Mouse (Mus musculus) neural tube, embryonic 11.5 days (tissue): ENCODE measurements around the gene Bbs9. TPM values are rescaled to one million over a fixed set of nuclear protein-coding genes. Genes with fewer than 3 reads are reported as not detected.

Experiments used
- ATAC-seq: fragments of 200-750 bp; cut with Nextera tagmentation; 2 replicates; pipeline ENCODE4 v1.8.0; 2017; ENCODE audit warnings: moderate number of reproducible peaks, mild to moderate bottlenecking, moderate TSS enrichment, moderate library complexity; ENCODE audit not compliant: insufficient read depth, low FRiP score, low TSS enrichment
- DNase-seq: peaks from one replicate; pipeline ENCODE4 v3.0.0-alpha.2; 2015; ENCODE audit warnings: low spot score
- H3K27ac ChIP-seq: fragments of 300-500 bp; sonication (generic); 2 replicates; pipeline ENCODE4 v1.5.1; 2014; ENCODE audit warnings: low read depth, mild to moderate bottlenecking, low read length
- H3K27me3 ChIP-seq: fragments of 300-500 bp; sonication (generic); 2 replicates; pipeline ENCODE4 v1.6.1; 2014; ENCODE audit warnings: mild to moderate bottlenecking, low read length, mixed read lengths; ENCODE audit not compliant: control insufficient read depth, insufficient read depth
- H3K36me3 ChIP-seq: fragments of 300-500 bp; sonication (generic); 2 replicates; pipeline ENCODE4 v1.6.1; 2014; ENCODE audit warnings: mild to moderate bottlenecking, low read length, moderate library complexity, mixed read lengths; ENCODE audit not compliant: control insufficient read depth, insufficient read depth
- H3K4me1 ChIP-seq: fragments of 300-500 bp; sonication (generic); 2 replicates; pipeline ENCODE4 v1.6.1; 2014; ENCODE audit warnings: low read length, mixed read lengths; ENCODE audit not compliant: control insufficient read depth, insufficient read depth
- H3K4me2 ChIP-seq: fragments of 300-500 bp; sonication (generic); 2 replicates; pipeline ENCODE4 v1.6.1; 2014; ENCODE audit warnings: low read depth, mild to moderate bottlenecking, moderate library complexity
- H3K4me3 ChIP-seq: fragments of 300-500 bp; sonication (generic); 2 replicates; pipeline ENCODE4 v1.5.1; 2014; ENCODE audit warnings: low read depth, low read length
- H3K9ac ChIP-seq: fragments of 300-500 bp; sonication (generic); 2 replicates; pipeline ENCODE4 v1.6.1; 2014; ENCODE audit warnings: mild to moderate bottlenecking, low read length
- H3K9me3 ChIP-seq: fragments of 300-500 bp; sonication (generic); 2 replicates; pipeline ENCODE4 v1.6.1; 2016; ENCODE audit warnings: low read length; ENCODE audit not compliant: control insufficient read depth
- WGBS: fragments of 180-500 bp; shearing (Covaris S2); extraction: QIAGEN DNeasy Blood & Tissue Kit; methylation state at CpG from one replicate; pipeline ENCODE4 v1.1.7; 2014; 5-methylcytosine and 5-hydroxymethylcytosine counted together
- polyA plus RNA-seq: library from polyadenylated mRNA; unstranded; fragments of >200 nt; fragmentation: Nextera tagmentation; extraction: Ambion mirVana; gene quantifications from 2 replicates; pipeline ENCODE4 v1.2.1, GENCODE M21; 2014

The Bbs9 gene
- polyA plus RNA-seq, result 14.0 and 16.9 TPM in 2 replicates

GRCm38 (mm10) chr9:22475424-22475868 lies at the start of gene Bbs9:
Gene Bbs9 (plus strand): TSS chr9:22475715.
- Histone ChIP-seq H3K9ac (peak within 1 kb of the TSS; percentile 63), H3K4me1 (0 out of 2 replicates have a peak, but pooled peaks cover 3% of the 10 kb centered on the region), H3K4me2 (peak within 1 kb of the TSS; percentile 81), H3K27ac (no peak within 1 kb of the TSS), H3K9me3 (no peaks in the 10 kb centered on the region), H3K36me3 (no peaks in the 10 kb centered on the region), H3K27me3 (no peaks in the 10 kb centered on the region), H3K4me3 (peak within 1 kb of the TSS; percentile 59)
- under 1% methylated on average over 25 of the region's 25 CpGs for WGBS
- ATAC-seq (peak; percentile 99), DNase-seq (peak; percentile 92)

- no peak for DNase-seq
- no peak overlapping the region for H3K27ac ChIP-seq
- ATAC-seq, result no peak
- H3K4me1 ChIP-seq, result no peaks in the 10 kb centered on the region
- H3K9me3 ChIP-seq, result no peaks in the 10 kb centered on the region
- H3K9ac ChIP-seq, result no peak overlapping the region
- no peak overlapping the region for H3K4me2 ChIP-seq
- WGBS, result 37% methylated on average over 2 of the region's 4 CpGs
- H3K4me3 ChIP-seq, result no peak overlapping the region
- H3K36me3 ChIP-seq, result no peaks in the 10 kb centered on the region
- no peaks in the 10 kb centered on the region for H3K27me3 ChIP-seq
Observed at GRCm38 (mm10) chr9:22428028-22428665, 47.4 kb upstream of the Bbs9 start.

DNA sequence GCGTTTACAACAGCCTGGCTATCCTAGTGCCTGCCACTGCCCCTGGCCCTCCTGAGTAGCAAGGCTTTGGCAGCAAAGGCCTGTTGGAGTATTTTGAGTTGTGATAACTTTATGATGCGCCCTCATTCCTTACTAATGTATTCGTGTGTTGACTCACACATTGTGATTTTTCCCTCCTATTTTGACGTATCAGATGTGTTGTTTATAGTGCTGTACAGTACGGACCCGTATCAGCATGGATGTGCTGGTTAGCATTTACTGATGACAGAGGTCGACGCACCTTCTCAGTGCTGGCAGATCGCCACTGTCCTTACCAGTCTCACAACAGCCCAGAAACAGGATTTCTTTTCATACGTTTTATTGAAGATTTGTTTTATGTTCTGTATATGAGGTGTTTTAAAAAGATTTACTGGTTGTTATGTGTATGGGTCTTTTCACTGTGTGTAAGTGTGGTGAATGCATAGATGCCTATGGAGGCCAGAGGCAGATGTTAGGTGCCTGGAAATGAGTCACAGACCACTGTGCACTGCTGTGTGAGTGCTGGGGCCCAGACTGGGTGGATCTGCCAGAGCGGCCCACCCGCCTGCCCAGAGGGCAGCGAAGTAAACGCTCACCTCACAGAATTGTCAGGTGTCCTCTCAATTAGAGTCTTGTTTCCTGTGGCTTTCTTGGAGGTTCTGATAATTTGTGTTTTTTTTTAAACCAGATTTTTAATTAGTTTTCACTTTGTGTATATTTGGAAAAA lies 46.7 kb upstream of the Bbs9 start:
- Histone ChIP-seq H3K4me1 (no peaks in the 10 kb centered on the region), H3K9me3 (no peaks in the 10 kb centered on the region), H3K27me3 (no peaks in the 10 kb centered on the region), H3K27ac (no peak overlapping the region), H3K4me3 (no peak overlapping the region), H3K9ac (no peak overlapping the region), H3K4me2 (no peak overlapping the region), H3K36me3 (no peaks in the 10 kb centered on the region)
- no peak for DNase-seq
- WGBS, result 83% methylated on average over 14 of the region's 14 CpGs
- ATAC-seq, result no peak

DNA sequence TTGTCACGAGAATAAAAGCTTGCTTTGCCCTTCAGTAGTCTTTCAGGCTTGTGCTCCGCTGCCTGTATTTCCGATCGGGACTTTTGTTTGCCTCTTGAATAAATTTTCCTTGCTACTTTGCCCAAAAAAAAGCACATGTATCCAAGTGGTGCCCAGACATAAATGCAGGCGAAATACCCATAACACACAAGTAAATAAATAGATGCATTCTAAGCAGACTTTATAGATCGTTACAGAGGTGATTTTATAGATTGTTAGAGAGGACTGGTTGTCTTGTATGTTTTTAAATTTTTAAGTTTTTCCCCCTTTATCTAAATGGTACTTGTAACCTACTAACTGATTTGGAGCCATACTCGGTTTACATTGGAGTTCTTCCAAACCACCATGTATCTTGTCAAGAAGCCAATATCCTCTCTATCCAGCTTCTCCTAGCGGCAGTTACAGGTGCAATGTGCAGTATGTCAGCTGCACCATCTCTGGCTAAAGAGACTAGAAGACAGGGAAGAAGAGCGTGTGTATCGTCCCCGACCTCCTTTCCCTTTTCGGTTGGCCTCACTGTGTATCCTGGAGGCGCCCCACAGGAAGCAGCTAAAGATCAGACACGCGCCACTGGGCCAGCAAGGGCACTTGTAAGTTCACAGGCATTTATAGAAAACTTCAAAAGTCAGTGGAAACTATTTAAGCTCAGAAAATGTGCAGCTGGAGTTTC lies 45.8 kb upstream of the Bbs9 start:
- Histone ChIP-seq H3K4me2 (no peak overlapping the region), H3K9ac (no peak overlapping the region), H3K27me3 (no peaks in the 10 kb centered on the region), H3K4me3 (no peak overlapping the region), H3K27ac (no peak overlapping the region), H3K4me1 (no peaks in the 10 kb centered on the region), H3K9me3 (no peaks in the 10 kb centered on the region), H3K36me3 (no peaks in the 10 kb centered on the region)
- DNase-seq (no peak), ATAC-seq (no peak)
- 83% methylated on average over 15 of the region's 15 CpGs for WGBS

DNA sequence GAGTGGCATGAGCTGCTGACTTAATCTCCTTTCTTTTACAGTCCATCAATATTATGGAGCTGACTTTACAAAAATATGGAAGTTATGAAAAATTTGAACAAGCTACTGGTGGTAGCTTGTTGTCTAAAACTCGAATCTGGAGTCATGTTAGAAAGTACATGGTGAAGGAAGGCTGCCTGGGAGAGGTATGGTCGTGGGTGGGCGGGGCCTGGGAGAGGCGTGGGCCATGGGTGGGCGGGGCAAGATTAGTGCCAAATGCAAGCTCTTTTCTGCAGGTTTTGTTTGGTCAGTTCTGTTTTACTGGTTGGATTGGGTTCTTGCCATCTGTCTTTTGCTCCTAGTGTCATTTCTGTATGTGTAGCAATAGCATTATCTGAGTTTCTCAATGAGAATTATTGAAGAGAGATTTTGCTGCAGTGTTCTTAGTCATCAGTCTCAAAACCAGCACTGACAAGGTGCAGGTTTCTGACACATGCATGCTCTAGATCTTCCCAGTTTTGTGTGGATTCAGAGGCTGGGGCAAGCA lies 45.1 kb upstream of the Bbs9 start:
- ATAC-seq (no peak), DNase-seq (no peak)
- Histone ChIP-seq H3K27me3 (no peaks in the 10 kb centered on the region), H3K27ac (no peak overlapping the region), H3K36me3 (no peaks in the 10 kb centered on the region), H3K9me3 (no peaks in the 10 kb centered on the region), H3K9ac (no peak overlapping the region), H3K4me3 (no peak overlapping the region), H3K4me1 (no peaks in the 10 kb centered on the region), H3K4me2 (no peak overlapping the region)
- WGBS, result 45% methylated on average over 5 of the region's 5 CpGs

DNA sequence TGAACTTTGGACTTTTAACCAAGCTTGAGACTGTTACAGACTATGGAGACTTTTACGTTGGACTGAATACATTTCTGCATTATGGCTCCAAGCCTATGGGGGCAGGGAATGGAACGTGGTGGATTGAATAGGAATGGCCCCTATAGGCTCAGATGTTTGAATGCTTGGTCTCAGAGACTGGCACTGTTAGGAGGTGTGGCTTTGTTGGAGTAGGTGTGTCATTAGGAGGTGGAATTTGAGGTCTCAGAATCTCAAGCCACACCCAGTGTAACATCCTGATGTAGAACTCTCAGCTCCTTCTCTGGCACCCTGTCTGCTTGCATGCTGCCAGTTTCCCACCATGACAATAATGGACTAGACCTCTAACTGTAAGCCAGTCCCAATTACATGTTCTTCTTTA lies 42.3 kb upstream of the Bbs9 start:
- no peak for ATAC-seq
- Histone ChIP-seq H3K27ac (no peak overlapping the region), H3K9me3 (no peaks in the 10 kb centered on the region), H3K4me3 (no peak overlapping the region), H3K4me1 (no peaks in the 10 kb centered on the region), H3K27me3 (no peaks in the 10 kb centered on the region), H3K4me2 (no peak overlapping the region), H3K9ac (no peak overlapping the region), H3K36me3 (no peaks in the 10 kb centered on the region)
- DNase-seq, result no peak
- 82% methylated on average over 2 of the region's 2 CpGs for WGBS

DNA sequence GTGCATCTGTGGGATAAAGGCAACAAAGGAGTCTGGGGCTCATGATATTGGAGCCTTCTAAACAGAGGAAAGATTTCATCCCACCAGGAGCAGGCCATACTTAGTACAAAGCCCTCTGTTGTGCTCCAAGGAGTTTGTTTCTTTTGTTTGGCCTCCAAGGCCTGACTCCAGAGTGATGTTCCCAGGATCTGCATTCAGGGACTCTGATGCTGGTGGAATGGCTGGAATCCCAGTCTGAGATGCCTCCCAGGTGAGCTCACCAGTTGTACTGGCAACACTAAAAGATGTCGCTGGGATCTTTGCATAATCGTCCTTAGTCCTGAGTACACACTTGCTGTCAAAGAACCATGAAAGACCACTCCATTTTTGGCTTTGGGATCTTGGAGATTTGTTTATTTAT lies 41.4 kb upstream of the Bbs9 start:
- DNase-seq (no peak), ATAC-seq (no peak)
- H3K27me3 ChIP-seq, result no peaks in the 10 kb centered on the region
- no peaks in the 10 kb centered on the region for H3K36me3 ChIP-seq
- H3K4me3 ChIP-seq, result no peak overlapping the region
- 98% methylated on average over 2 of the region's 2 CpGs for WGBS
- no peak overlapping the region for H3K9ac ChIP-seq
- H3K4me1 ChIP-seq, result no peaks in the 10 kb centered on the region
- no peak overlapping the region for H3K27ac ChIP-seq
- H3K9me3 ChIP-seq, result no peaks in the 10 kb centered on the region
- no peak overlapping the region for H3K4me2 ChIP-seq

- H3K4me1 ChIP-seq, result no peaks in the 10 kb centered on the region
- H3K9ac ChIP-seq, result no peak overlapping the region
- no peak overlapping the region for H3K27ac ChIP-seq
- no peaks in the 10 kb centered on the region for H3K27me3 ChIP-seq
- H3K4me2 ChIP-seq, result no peak overlapping the region
- no peaks in the 10 kb centered on the region for H3K36me3 ChIP-seq
- DNase-seq, result no peak
- no peak overlapping the region for H3K4me3 ChIP-seq
- no peak for ATAC-seq
- WGBS, result 66% methylated on average over 1 of the region's 1 CpGs
- H3K9me3 ChIP-seq, result no peaks in the 10 kb centered on the region
Observed at GRCm38 (mm10) chr9:22438826-22439225, 36.7 kb upstream of the Bbs9 start.
